Mouse (Mus musculus) ES-Bruce4 (cell line): ENCODE data around the gene Zfp697. TPM values are rescaled to one million over a fixed set of nuclear protein-coding genes. Genes with fewer than 3 reads are reported as not detected.

Source experiments
- H3K27ac ChIP-seq: 2 replicates; pipeline ENCODE4 v1.5.1; 2012; ENCODE audit warnings: low read length, inconsistent platforms; ENCODE audit not compliant: insufficient read depth
- H3K27me3 ChIP-seq: 2 replicates; pipeline ENCODE4 v1.6.1; 2012; ENCODE audit warnings: mild to moderate bottlenecking, low read length, inconsistent platforms; ENCODE audit not compliant: control insufficient read depth, poor library complexity, insufficient read depth, severe bottlenecking
- H3K36me3 ChIP-seq: 2 replicates; pipeline ENCODE4 v1.6.1; 2012; ENCODE audit warnings: inconsistent platforms, mild to moderate bottlenecking, low read length, moderate library complexity; ENCODE audit not compliant: control insufficient read depth, poor library complexity, insufficient read depth, severe bottlenecking
- H3K4me1 ChIP-seq: one replicate; pipeline ENCODE4 v1.8.1; 2011; ENCODE audit warnings: low read length; ENCODE audit not compliant: control insufficient read depth, insufficient read depth
- H3K4me3 ChIP-seq: 2 replicates; pipeline ENCODE4 v1.5.1; 2011; ENCODE audit warnings: low read depth, mild to moderate bottlenecking, low read length
- H3K9ac ChIP-seq: 2 replicates; pipeline ENCODE4 v1.6.1; 2012; ENCODE audit warnings: low read depth, mild to moderate bottlenecking, inconsistent platforms; ENCODE audit not compliant: poor library complexity, severe bottlenecking
- H3K9me3 ChIP-seq: replicated peaks from 2 replicates; pipeline ENCODE4 v1.6.1; 2012; ENCODE audit warnings: mild to moderate bottlenecking, low read length, inconsistent platforms; ENCODE audit not compliant: control insufficient read depth, poor library complexity, insufficient read depth, severe bottlenecking
- CTCF ChIP-seq: IDR thresholded peaks from one replicate; pipeline ENCODE4 v1.8.1; 2011; ENCODE audit warnings: low read depth, low read length
- EP300 ChIP-seq: IDR thresholded peaks from 2 replicates; pipeline ENCODE4 v1.6.1; 2011; ENCODE audit warnings: low read depth, low read length; ENCODE audit not compliant: insufficient read depth
- POLR2A ChIP-seq: IDR thresholded peaks from one replicate; pipeline ENCODE4 v1.8.1; 2011; ENCODE audit warnings: low read length; ENCODE audit not compliant: insufficient read depth
- polyA plus RNA-seq: library from polyadenylated mRNA; stranded (reverse); fragments of >200 nt; gene quantifications from 2 replicates; pipeline ENCODE4 v1.2.4, GENCODE M21; 2011; ENCODE audit warnings: low read depth; ENCODE audit not compliant: missing spikeins, insufficient read depth, insufficient read length

The Zfp697 gene
- polyA plus RNA-seq, 1 experiment, result 8.2 TPM

GRCm38 (mm10) chr3:98378267-98378666, 4.0 kb upstream of the Zfp697 start:
- Histone ChIP-seq H3K27ac (no peak overlapping the region), H3K27me3 (no peaks in the 10 kb centered on the region), H3K9me3 (no peaks in the 10 kb centered on the region), H3K36me3 (no peaks in the 10 kb centered on the region), H3K4me3 (no peak overlapping the region), H3K9ac (no peak overlapping the region), H3K4me1 (no peaks in the 10 kb centered on the region)
- TF ChIP-seq CTCF, result no peak
- no peak for TF ChIP-seq EP300
- TF ChIP-seq POLR2A, result no peak

- H3K9ac ChIP-seq, result no peak overlapping the region
- TF ChIP-seq EP300, result no peak
- no peak for TF ChIP-seq POLR2A
- no peak for TF ChIP-seq CTCF
- no peaks in the 10 kb centered on the region for H3K9me3 ChIP-seq
- H3K27me3 ChIP-seq, result no peaks in the 10 kb centered on the region
- H3K4me1 ChIP-seq, result no peaks in the 10 kb centered on the region
- H3K27ac ChIP-seq, result no peak overlapping the region
- no peaks in the 10 kb centered on the region for H3K36me3 ChIP-seq
- no peak overlapping the region for H3K4me3 ChIP-seq
These were observed 3.0 kb upstream of the Zfp697 start for GRCm38 (mm10) chr3:98379236-98379635.

- Histone ChIP-seq H3K4me3 (peak overlapping the region; percentile 89), H3K4me1 (no peaks in the 10 kb centered on the region), H3K9ac (peak overlapping the region; percentile 33), H3K9me3 (no peaks in the 10 kb centered on the region), H3K27ac (no peak overlapping the region), H3K36me3 (no peaks in the 10 kb centered on the region), H3K27me3 (no peaks in the 10 kb centered on the region)
- no peak for TF ChIP-seq CTCF
- no peak for TF ChIP-seq EP300
- no peak for TF ChIP-seq POLR2A
These were observed 500 bp upstream of the Zfp697 start for GRCm38 (mm10) chr3:98381677-98382245.

- H3K9ac ChIP-seq, result 0 out of 2 replicates have a peak overlapping the region, but pooled peaks have one; percentile 33
These were observed 946 bp downstream of the Zfp697 start for GRCm38 (mm10) chr3:98383024-98383790.

GRCm38 (mm10) chr3:98387086-98387485, 4.8 kb downstream of the Zfp697 start:
- TF ChIP-seq EP300, result no peak
- no peak for TF ChIP-seq POLR2A
- no peak for TF ChIP-seq CTCF
- H3K27ac ChIP-seq, result no peak overlapping the region
- no peak overlapping the region for H3K9ac ChIP-seq
- H3K36me3 ChIP-seq, result no peaks in the 10 kb centered on the region
- no peak overlapping the region for H3K4me3 ChIP-seq
- no peaks in the 10 kb centered on the region for H3K27me3 ChIP-seq
- no peaks in the 10 kb centered on the region for H3K4me1 ChIP-seq
- no peaks in the 10 kb centered on the region for H3K9me3 ChIP-seq

More at GRCm38 (mm10) chr3:98383024-98383790, 946 bp downstream of the Zfp697 start:
- Histone ChIP-seq H3K27ac (no peak overlapping the region), H3K36me3 (no peaks in the 10 kb centered on the region), H3K4me1 (no peaks in the 10 kb centered on the region), H3K9me3 (no peaks in the 10 kb centered on the region), H3K27me3 (no peaks in the 10 kb centered on the region), H3K4me3 (peak overlapping the region; percentile 89)
- TF ChIP-seq EP300, result no peak

- Histone ChIP-seq H3K4me3 (no peak overlapping the region), H3K9me3 (no peaks in the 10 kb centered on the region), H3K36me3 (no peaks in the 10 kb centered on the region), H3K27ac (no peak overlapping the region), H3K27me3 (no peaks in the 10 kb centered on the region), H3K4me1 (no peaks in the 10 kb centered on the region), H3K9ac (no peak overlapping the region)
- TF ChIP-seq POLR2A, result no peak
- no peak for TF ChIP-seq EP300
- no peak for TF ChIP-seq CTCF
These were observed 5.5 kb downstream of the Zfp697 start for GRCm38 (mm10) chr3:98387756-98388155.
